Mouse (Mus musculus): ENCODE results near the gene H2-Ob. TPM values are rescaled to one million over a fixed set of nuclear protein-coding genes. Genes with fewer than 3 reads are reported as not detected.

H2-Ob gene
- polyA plus RNA-seq (2014; fragmentation: Illumina TruSeq; extraction: RNeasy Lipid Tissue Mini Kit (QIAGEN cat#74804)), result 3.7 TPM

DNA sequence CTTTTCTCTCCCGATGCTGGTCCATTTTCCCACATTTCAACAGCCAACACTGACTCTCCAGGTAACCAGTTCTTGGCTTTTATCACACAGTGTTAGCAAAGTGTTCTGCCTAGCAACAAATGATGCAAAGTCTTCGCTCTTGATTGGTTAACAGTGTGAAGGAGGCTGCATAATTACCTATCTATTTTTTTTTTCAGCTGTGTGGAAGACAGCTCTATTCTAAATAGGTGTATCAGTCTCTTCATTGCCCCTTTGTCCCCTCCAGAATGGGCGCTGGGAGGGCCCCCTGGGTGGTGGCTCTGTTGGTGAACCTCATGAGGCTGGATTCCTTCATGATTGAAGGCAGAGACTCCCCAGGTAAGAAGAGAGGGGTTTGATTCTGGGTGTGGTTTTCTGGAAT lies at the start of gene H2-Ob:
H2-Ob (plus strand) TSS at position 198 of the 400 bp plus-strand sequence.

DNA sequence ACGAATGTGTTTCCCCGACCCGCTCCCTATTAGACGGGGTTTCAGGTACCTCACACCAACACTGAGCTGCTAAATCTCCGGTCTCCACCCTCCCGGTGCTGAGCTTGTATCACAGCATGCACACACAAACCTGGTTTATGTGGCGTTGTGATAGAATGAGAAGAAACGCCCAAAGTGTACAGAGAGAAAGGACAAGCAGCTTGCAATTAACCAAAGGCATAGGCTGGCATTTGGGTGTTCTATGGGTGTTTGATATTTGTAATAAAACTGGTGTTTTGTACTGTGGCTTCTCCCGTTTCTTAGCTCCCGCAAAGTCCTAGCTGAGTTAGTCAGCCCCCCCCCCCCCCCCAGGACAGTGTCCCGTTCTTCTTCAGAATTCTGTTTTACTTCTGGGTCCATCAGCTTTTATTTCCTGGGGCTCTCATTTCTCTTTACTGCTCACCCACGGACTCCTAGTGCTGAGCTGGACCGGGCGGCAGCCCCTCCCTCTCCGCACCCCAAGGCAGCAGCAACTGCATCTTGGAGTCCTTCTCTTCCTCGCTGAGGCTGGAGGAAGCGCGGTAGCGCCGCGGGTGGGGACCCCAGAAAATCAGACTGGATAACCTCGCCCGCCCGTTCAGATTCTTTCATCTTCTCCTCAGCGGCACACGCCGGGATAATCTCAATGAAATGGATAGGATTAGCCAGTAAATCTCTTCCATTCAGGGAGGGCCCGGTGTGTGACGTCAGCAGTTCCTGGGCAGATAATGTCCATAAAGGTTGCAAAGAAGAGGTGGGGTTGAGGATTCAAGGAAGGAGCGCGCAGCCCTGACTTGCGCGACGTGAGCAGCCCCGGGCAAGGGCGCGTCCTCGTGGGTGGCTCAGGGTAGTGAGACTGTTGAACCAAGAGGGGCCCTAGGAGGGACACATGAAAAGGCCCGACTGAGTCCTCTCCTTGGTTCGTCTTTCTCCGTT lies 41.5 kb upstream of the H2-Ob start, which contains the start of gene Psmb8:
Psmb8 (plus strand) TSS at position 781 of the 954 bp plus-strand sequence.

DNA sequence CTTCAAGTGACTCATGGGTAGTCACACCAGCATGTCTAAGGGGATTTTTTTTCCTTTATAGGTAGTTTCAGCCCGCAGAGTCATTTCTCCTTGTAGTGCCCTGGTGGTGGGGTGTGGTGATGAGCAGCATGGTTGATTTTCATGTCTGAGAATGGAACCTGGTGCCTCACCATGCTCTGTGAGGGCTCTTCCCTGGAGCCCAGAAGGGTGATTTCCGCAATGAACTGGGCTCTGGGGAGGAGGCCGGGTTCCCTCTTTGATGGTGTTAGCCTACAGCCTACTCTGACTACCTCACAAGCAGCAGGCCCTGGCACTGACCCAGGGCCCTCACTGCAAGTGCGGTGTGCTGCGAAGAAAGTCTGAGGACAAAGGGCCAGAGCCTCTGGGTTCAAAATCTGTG lies 35.3 kb upstream of the H2-Ob start, which contains the start of gene Tap2:
Tap2 (plus strand) TSS at position 84 of the 400 bp plus-strand sequence.

DNA sequence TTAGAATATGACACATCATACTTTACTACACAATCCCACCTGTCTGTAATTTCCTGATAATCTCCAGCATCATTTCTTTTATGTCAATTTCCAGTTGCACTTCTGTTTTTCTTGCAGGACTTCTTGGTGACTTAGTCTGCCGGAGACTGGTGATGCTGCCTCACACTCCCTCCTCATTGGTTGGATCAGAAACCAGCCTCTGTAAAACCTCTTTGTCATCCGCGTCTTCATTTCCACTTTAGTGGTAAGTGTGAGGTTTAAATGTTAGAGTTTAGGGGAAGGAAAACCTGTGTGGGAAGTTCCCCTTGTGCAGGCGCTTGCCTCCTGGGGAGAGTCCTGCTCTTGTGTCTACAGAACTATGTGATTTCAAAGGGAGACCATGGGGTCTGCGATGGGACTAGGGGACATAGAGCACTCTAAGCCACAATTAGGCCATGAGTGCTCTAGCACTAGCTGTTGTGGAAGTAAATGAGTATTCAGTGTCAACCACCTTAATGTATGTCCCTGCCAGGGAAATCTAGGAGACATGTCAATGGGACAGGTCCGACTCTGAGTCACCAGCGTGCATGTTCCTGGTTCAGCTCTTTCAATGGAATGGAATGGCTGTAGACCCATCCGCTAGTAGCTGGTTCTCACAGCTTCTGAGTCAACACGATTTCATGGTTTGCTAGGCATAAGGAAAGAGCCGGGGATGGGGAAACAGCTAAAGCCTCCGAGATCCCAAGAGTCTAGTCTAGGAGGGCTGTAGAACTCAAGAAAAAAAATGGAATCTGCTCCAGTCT lies 19.1 kb downstream of the H2-Ob start, which contains the start of gene H2-Ab1:
H2-Ab1 (plus strand) TSS at position 96 of the 782 bp plus-strand sequence.

DNA sequence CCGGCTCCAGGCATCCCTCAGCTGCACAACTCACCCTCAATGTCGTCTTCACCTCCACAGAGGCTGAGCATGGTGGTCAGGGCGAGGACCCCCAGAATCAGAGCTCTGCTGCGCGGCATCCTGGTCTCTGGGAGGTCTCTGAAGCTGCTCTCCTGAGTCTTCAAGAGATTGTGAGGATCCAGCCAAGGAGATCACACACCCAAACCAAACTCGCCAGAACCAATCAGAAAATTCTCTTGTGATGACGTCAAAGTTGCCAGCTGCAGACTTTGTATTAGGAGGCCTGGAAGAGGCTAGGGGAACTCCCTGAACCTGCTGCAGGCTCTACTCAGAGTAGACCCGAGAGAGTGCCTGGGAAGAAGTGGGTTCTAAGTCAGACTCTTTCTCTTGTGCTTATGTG lies 48.9 kb downstream of the H2-Ob start, which contains the start of gene H2-Aa:
H2-Aa (minus strand) TSS at position 176 of the 400 bp plus-strand sequence.

Other genes with a start within 250 kb of the H2-Ob start
- 77.3 TPM for gene H2-K1, start 238.6 kb upstream of the H2-Ob start, polyA plus RNA-seq (2014; fragmentation: Illumina TruSeq; extraction: RNeasy Lipid Tissue Mini Kit (QIAGEN cat#74804))
- gene Ring1, start 214.2 kb upstream of the H2-Ob start, polyA plus RNA-seq (2014; fragmentation: Illumina TruSeq; extraction: RNeasy Lipid Tissue Mini Kit (QIAGEN cat#74804)), result 1.5 TPM
- gene H2-Ke6, start 210.8 kb upstream of the H2-Ob start, polyA plus RNA-seq (2014; fragmentation: Illumina TruSeq; extraction: RNeasy Lipid Tissue Mini Kit (QIAGEN cat#74804)), result not detected
- gene Slc39a7, start 207.2 kb upstream of the H2-Ob start, polyA plus RNA-seq (2014; fragmentation: Illumina TruSeq; extraction: RNeasy Lipid Tissue Mini Kit (QIAGEN cat#74804)), result 1.2 TPM
- 1.2 TPM for gene Rxrb, start 207.1 kb upstream of the H2-Ob start, polyA plus RNA-seq (2014; fragmentation: Illumina TruSeq; extraction: RNeasy Lipid Tissue Mini Kit (QIAGEN cat#74804))
- gene Col11a2, start 199.5 kb upstream of the H2-Ob start, polyA plus RNA-seq (2014; fragmentation: Illumina TruSeq; extraction: RNeasy Lipid Tissue Mini Kit (QIAGEN cat#74804)), result not detected
- not detected for gene H2-Oa, start 146.6 kb upstream of the H2-Ob start, polyA plus RNA-seq (2014; fragmentation: Illumina TruSeq; extraction: RNeasy Lipid Tissue Mini Kit (QIAGEN cat#74804))
- gene H2-DMa, start 119.4 kb upstream of the H2-Ob start, polyA plus RNA-seq (2014; fragmentation: Illumina TruSeq; extraction: RNeasy Lipid Tissue Mini Kit (QIAGEN cat#74804)), result not detected
- 266 TPM for gene Brd2, start 116.3 kb upstream of the H2-Ob start, polyA plus RNA-seq (2014; fragmentation: Illumina TruSeq; extraction: RNeasy Lipid Tissue Mini Kit (QIAGEN cat#74804))
- 1.1 TPM for gene H2-DMb2, start 95.6 kb upstream of the H2-Ob start, polyA plus RNA-seq (2014; fragmentation: Illumina TruSeq; extraction: RNeasy Lipid Tissue Mini Kit (QIAGEN cat#74804))
- 5.0 TPM for gene H2-DMb1, start 85.8 kb upstream of the H2-Ob start, polyA plus RNA-seq (2014; fragmentation: Illumina TruSeq; extraction: RNeasy Lipid Tissue Mini Kit (QIAGEN cat#74804))
- gene Tap1, start 51.4 kb upstream of the H2-Ob start, polyA plus RNA-seq (2014; fragmentation: Illumina TruSeq; extraction: RNeasy Lipid Tissue Mini Kit (QIAGEN cat#74804)), result 2.4 TPM
- gene Psmb9, start 51.1 kb upstream of the H2-Ob start, polyA plus RNA-seq (2014; fragmentation: Illumina TruSeq; extraction: RNeasy Lipid Tissue Mini Kit (QIAGEN cat#74804)), result 2.2 TPM
- 0.83 TPM for gene Psmb8, start 41.2 kb upstream of the H2-Ob start, polyA plus RNA-seq (2014; fragmentation: Illumina TruSeq; extraction: RNeasy Lipid Tissue Mini Kit (QIAGEN cat#74804))
- not detected for gene Tap2, start 35.4 kb upstream of the H2-Ob start, polyA plus RNA-seq (2014; fragmentation: Illumina TruSeq; extraction: RNeasy Lipid Tissue Mini Kit (QIAGEN cat#74804))
- 33.0 TPM for gene H2-Ab1, start 18.8 kb downstream of the H2-Ob start, polyA plus RNA-seq (2014; fragmentation: Illumina TruSeq; extraction: RNeasy Lipid Tissue Mini Kit (QIAGEN cat#74804))
- gene H2-Aa, start 48.9 kb downstream of the H2-Ob start, polyA plus RNA-seq (2014; fragmentation: Illumina TruSeq; extraction: RNeasy Lipid Tissue Mini Kit (QIAGEN cat#74804)), result 106 TPM
- gene H2-Eb1, start 67.0 kb downstream of the H2-Ob start, polyA plus RNA-seq (2014; fragmentation: Illumina TruSeq; extraction: RNeasy Lipid Tissue Mini Kit (QIAGEN cat#74804)), result 4.0 TPM
- gene H2-Eb2, start 86.8 kb downstream of the H2-Ob start, polyA plus RNA-seq (2014; fragmentation: Illumina TruSeq; extraction: RNeasy Lipid Tissue Mini Kit (QIAGEN cat#74804)), result 0.17 TPM
- gene Btnl2, start 115.9 kb downstream of the H2-Ob start, polyA plus RNA-seq (2014; fragmentation: Illumina TruSeq; extraction: RNeasy Lipid Tissue Mini Kit (QIAGEN cat#74804)), result 0.97 TPM
- gene Btnl1, start 138.2 kb downstream of the H2-Ob start, polyA plus RNA-seq (2014; fragmentation: Illumina TruSeq; extraction: RNeasy Lipid Tissue Mini Kit (QIAGEN cat#74804)), result 0.20 TPM
- gene BC051142, start 159.9 kb downstream of the H2-Ob start, polyA plus RNA-seq (2014; fragmentation: Illumina TruSeq; extraction: RNeasy Lipid Tissue Mini Kit (QIAGEN cat#74804)), result 1.8 TPM
- gene Btnl4, start 238.4 kb downstream of the H2-Ob start, polyA plus RNA-seq (2014; fragmentation: Illumina TruSeq; extraction: RNeasy Lipid Tissue Mini Kit (QIAGEN cat#74804)), result not detected

All from ovary, adult 10 weeks (tissue).